Mouse (Mus musculus) central nervous system, embryonic 18 days (tissue): ENCODE results near the gene A630001G21Rik. TPM values are rescaled to one million over a fixed set of nuclear protein-coding genes. Genes with fewer than 3 reads are reported as not detected.

Experiments
- polyA plus RNA-seq: library from polyadenylated mRNA; depleted of rRNA; stranded (reverse); fragments of >200 nt; gene quantifications from 2 replicates; pipeline ENCODE4 v1.2.3, GENCODE M21; 2012; rRNA removed

A630001G21Rik gene
- 0.41 and 0.72 TPM in 2 replicates for polyA plus RNA-seq

DNA sequence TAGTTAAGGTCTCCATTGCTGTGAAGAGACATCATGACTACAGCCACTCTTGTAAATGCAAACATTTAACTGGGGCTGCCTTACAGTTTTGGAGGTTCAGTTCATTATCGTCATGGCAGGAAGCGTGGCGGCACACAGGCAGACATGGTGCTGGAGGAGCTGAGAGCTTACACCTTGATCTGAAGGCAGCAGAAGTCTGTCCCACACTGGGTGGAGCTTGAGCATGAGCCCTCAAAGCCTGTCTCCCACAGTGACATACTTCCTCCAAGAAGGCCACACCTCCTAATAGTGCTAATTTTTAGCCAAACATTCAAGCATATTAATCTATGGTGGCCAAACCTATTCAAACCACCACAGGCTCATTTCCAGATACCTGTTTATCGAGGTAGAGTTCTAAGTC, at the start of gene A630001G21Rik:
A630001G21Rik (minus strand) TSS at position 208 of the 400 bp plus-strand sequence.

DNA sequence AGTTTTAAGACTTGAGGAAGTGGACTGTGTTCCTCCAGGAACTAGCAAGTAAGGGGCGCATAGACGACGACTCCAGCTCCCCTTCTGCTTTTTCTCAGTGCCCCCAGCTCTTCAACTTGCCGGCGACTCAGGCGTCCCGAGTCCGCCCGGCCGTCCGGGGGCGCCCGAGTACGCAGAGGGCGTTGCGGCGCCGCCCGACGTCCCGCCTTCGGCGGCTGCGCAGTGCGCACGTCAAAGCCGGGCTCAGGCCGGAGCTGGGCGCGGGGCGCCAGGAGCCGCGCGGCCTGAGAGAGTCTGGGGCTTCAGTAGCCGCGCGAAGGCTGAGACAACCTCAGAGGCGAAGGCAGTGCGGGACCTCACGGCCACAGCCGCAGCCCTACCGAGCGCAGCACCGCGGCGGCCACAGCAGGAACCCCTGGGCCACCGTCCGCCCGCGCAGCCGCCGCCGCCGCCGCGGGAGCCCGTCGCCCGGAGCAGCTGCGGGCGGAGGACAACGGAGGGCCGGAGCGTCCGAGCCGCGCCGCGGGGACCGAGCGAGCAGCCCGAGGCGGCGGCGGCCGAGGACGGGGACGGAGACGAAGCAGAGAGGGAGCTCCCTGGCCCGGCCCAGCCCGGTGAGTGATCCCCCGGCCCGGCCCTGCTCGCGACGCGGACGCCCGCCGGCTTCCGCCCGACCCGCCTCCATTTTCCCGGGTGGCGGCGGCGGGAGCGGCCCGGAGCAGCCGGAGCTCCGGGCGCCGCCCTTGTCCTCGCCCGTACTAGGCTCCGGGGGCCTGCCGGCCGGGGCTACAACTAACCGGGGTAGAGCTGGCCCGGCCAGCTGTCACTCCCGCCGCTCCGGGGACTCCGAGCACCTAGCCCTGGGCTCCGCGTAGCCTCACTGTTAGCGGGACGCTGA, 15.0 kb upstream of the A630001G21Rik start, which contains the start of gene Cab39:
Cab39 (plus strand) TSS at position 234 of the 898 bp plus-strand sequence.

Other genes starting within 250 kb of the A630001G21Rik start
- not detected in 2 replicates for gene G530012D18Rik, start 203.0 kb downstream of the A630001G21Rik start, polyA plus RNA-seq
- 0.89 and 0.96 TPM in 2 replicates for gene Sp110, start 179.8 kb downstream of the A630001G21Rik start, polyA plus RNA-seq
- gene Sp140, start 178.3 kb downstream of the A630001G21Rik start, polyA plus RNA-seq, result 0.53 and 0.67 TPM in 2 replicates
- gene Sp100, start 128.7 kb downstream of the A630001G21Rik start, polyA plus RNA-seq, result 0.96 and 1.3 TPM in 2 replicates
- 111 and 115 TPM in 2 replicates for gene Cab39, start 14.8 kb upstream of the A630001G21Rik start, polyA plus RNA-seq
- gene Itm2c, start 115.6 kb upstream of the A630001G21Rik start, polyA plus RNA-seq, result 152 and 167 TPM in 2 replicates
- 9.5 and 9.9 TPM in 2 replicates for gene 4933407L21Rik, start 149.8 kb upstream of the A630001G21Rik start, polyA plus RNA-seq
- 0.05 and 0.06 TPM in 2 replicates for gene Gpr55, start 182.4 kb upstream of the A630001G21Rik start, polyA plus RNA-seq
- 0.39 and 0.40 TPM in 2 replicates for gene Spata3, start 238.2 kb upstream of the A630001G21Rik start, polyA plus RNA-seq